Mouse (Mus musculus): Measurements from ENCODE around the gene Rbp7. TPM values are rescaled to one million over a fixed set of nuclear protein-coding genes. Genes with fewer than 3 reads are reported as not detected.
A peak's percentile ranks its signal among the peaks of the same experiment; 100 is the strongest.
"Not testable (repeated sequence)": the region's sequence is repeated elsewhere in the genome, so short reads cannot be mapped to it uniquely, and the experiment has no call there.

Gene Rbp7
- total RNA-seq (2015) (not detected in 2 replicates), total RNA-seq (2017) (not detected in 2 replicates)

DNA sequence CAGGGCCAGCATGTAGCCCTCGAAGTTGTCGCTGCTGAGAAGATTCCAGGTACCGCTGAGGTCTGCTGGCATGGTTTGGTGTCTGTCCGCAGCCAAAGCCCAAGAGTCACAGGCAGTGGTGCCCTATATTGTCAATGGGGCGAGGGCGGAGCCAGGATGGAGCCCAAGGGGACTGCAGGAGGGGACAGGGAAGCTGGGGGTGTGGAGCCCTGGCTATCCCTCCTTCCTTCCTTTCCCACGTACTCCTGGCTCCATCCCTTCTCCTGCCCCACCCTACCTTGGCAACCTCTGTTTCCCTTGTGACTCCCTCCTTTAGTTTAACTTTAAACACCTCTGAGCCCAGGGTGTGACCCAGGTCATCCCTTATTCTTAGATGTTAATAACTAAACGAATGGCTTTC, at the start of gene Rbp7:
Gene Rbp7, minus strand, starts transcription at position 100 of the 400 bp plus-strand sequence.
- no peak for ATAC-seq (replicated peaks; ENCODE audit: poor library complexity)

DNA sequence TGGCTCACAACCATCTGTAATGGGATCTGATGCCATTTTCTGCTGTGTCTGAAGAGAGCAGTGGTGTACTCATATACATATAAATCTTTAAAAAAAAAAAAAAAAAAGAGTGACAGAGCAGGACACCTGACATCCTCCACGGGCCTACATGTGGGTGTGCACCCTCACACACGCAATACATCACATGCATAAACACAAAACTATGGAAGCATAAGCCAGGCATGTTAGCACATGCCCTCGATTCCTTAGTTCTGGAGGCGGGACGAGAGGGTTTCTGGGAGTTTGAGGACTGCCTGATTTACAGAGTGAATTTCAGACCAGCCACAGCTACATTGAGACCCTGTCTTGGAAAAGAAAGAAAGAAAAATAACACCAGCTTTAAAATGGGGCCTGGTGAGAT, 49.6 kb upstream of the Rbp7 start:
- ATAC-seq (replicated peaks; ENCODE audit: poor library complexity): no peak

GRCm38 (mm10) chr4:149499790-149500189, 45.0 kb upstream of the Rbp7 start:
- 0 out of 2 replicates have a peak, but pooled peaks have one; percentile 23 for ATAC-seq (replicated peaks; ENCODE audit: poor library complexity)

- ATAC-seq (replicated peaks; ENCODE audit: poor library complexity): no peak
Measured at GRCm38 (mm10) chr4:149498901-149499300, 44.1 kb upstream of the Rbp7 start.

- ATAC-seq (replicated peaks; ENCODE audit: poor library complexity): no peak
Measured at GRCm38 (mm10) chr4:149496612-149497011, 41.8 kb upstream of the Rbp7 start.

DNA sequence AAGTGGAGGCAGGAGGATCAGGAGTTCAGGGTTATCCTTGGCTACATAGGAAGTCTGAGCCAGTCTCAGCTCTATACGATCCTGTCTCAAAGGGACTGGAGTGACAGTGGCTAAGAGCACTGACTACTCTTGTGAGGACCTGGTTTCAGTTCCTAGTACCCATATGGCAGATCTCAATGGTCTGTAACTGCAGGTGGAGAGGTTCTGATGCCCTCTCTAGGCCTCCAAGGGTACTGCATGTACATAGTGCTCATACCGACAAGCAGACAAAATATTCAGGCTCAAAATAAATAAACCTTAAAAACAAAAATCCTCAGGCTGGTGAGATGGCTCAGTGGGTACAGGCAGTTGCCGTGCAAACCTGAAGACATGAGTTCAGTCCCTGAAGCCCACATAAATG, 36.4 kb upstream of the Rbp7 start:
- ATAC-seq (replicated peaks; ENCODE audit: poor library complexity): peak; percentile 70

DNA sequence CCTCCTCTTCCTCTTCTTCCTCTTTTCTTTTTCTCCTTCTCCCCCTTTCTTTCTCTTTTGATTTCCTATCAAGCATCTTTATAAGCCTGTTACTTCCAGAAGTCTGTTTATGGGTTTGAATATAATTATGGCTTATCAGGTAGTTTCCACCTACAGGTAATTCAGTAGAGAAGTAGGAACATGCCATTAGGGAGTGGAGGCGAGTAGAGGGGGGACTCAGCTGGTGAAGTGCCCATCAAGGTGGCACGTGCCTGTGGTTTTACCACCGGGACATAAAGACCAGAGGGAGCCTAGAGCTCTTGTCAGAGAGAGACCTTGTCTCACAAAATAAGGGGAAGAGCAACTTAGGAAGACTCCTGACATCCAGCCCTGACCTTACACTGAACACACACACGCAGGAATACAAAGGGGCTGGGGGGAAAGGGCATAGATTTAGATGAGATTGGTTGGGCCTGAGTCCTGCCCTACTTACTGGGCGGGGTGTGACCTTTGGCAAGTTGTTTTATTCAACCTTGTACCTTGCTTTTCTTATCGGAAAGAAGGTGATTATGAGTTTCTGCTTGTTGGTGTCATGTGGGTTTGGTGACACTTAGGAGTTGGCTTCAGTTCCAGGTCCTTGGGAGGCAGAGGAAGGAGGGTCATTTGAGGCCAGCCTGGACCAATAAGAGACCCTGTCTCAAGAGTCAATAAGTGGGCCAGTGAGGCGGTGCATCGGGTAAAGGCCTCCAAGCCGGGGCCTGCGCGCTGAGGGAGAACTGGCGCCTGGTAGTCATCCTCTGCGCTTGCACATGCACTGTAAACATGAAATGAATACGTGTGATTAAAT, 34.9 kb upstream of the Rbp7 start:
- no peak for ATAC-seq (replicated peaks; ENCODE audit: poor library complexity)

DNA sequence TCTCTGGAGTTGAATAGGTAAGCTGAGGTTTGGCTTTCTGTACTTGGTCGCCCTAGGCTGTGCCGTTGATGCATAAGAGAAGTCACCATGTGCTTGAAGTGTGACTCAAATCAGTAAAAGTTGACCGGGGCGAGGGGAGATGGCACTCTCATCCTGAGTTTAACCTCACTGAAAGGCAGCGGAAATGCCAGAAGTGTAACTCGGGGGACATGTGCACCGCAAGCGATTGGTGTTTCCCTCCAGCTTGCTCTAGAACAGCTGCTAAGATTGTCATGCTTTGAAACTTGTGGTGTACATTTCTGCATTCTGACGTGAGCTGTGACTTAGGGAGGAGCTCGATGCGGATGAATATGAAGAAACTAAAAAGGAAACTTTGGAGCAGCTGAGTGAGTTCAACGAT, 33.0 kb upstream of the Rbp7 start:
- no peak for ATAC-seq (replicated peaks; ENCODE audit: poor library complexity)

- ATAC-seq (replicated peaks; ENCODE audit: poor library complexity): peak; percentile 54; the same call in 1 of the 2 replicates
Measured at GRCm38 (mm10) chr4:149485825-149486206, 31.0 kb upstream of the Rbp7 start.

GRCm38 (mm10) chr4:149485053-149485824, 30.5 kb upstream of the Rbp7 start, which contains the start of the genes Nmnat1 and Lzic:
Gene Nmnat1, minus strand, starts transcription at chr4:149485202.
Gene Lzic, plus strand, starts transcription at chr4:149485229.
- peak; percentile 100 for ATAC-seq (replicated peaks; ENCODE audit: poor library complexity)

- ATAC-seq (replicated peaks; ENCODE audit: poor library complexity): no peak
Measured at GRCm38 (mm10) chr4:149484566-149484965, 29.8 kb upstream of the Rbp7 start.

DNA sequence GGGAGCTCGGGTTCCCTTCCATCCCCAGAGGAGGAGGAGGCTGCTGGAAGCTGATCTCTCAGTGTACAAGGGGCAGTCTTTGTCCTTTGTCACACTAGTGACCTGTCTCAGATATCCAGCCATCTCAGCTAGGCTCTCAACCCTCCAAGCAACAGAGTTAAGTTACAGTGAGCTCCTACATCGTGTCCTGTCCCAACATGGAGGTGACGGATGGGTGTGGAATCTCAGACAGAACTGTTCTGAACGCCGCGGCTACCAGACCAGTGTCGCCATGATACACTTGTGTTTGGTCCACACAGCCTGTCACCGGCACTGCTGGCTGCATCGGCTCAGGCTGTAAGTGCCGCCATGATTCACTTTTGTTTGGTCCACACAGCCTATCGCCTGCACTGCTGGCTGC, 22.3 kb upstream of the Rbp7 start, which contains the start of gene Tmem274:
Gene Tmem274, plus strand, starts transcription at position 301 of the 400 bp plus-strand sequence.
- ATAC-seq (replicated peaks; ENCODE audit: poor library complexity): no peak

DNA sequence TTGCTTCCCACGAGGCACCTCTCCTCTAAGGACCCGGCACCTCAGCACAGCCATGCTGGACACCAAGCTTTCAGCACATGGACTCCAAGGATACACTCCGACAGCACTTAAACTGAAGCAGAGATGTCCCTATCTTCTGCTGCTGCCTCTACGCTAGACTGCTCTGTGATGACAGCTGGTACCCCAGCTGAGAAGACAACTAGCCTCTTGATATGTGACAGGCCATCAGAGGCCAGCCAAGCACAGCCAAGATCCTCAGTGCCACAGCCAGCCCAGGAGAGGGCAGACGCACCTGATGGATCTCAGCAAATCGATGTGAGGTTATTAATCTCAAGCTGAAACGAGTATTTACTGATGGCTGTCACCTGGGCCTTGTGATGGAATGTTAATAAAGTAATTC, 20.3 kb upstream of the Rbp7 start:
- ATAC-seq (replicated peaks; ENCODE audit: poor library complexity): no peak

DNA sequence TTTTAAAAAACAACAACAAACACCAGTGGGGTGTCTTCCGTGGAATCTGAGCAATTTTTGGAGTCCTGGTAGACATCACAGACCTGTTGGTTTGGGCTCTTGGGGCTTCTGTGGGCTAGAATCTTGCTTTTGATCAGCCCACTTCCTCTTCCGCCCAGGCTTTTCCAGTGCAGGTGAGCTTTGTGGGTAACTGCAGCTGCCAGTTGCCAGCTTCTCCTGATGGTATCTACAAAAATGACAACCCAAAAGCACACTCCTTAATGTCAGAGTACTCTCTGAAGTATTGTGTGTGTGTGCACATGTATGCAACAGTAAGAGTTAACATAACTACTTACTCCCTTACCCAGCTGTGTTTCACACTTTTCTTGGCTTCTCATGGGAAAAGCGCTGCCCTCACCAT, 14.8 kb upstream of the Rbp7 start:
- no peak for ATAC-seq (replicated peaks; ENCODE audit: poor library complexity)

- no peak for ATAC-seq (replicated peaks; ENCODE audit: poor library complexity)
Measured at GRCm38 (mm10) chr4:149463435-149463950, 8.7 kb upstream of the Rbp7 start.

DNA sequence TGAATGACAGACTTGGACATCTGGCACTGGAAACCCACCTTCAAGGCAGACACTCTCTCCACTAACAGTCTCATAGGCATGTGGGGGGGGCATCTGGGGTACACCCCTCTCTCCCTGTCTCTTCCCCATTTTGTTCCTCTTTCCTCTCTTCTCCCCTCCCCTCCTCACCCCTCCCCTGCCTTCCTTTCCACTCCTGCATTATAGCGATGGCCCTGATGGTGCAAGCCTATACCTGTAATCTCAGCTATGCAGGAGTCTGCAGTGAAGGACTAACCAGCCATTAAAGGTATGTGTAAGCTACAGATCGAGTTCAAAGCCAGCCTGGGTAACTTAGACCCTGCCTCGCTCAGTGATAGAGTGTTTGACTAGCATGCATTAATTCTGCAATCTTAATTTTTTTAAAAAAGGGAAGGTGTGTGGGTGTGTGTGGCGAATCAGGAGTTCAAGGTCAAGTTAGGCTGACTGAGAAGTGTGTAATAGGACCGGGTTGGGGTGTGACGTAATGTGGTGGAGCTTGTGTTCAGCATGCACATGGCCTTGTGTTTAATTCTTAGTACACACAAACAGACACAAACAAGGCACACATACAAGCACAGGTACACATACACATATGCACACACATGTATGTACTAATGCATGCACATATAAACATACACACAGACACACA, 7.7 kb upstream of the Rbp7 start:
- ATAC-seq (replicated peaks; ENCODE audit: poor library complexity): peak; percentile 63

- ATAC-seq (replicated peaks; ENCODE audit: poor library complexity): no peak
Measured at GRCm38 (mm10) chr4:149461579-149462304, 7.0 kb upstream of the Rbp7 start.

- not testable (repeated sequence) for ATAC-seq (replicated peaks; ENCODE audit: poor library complexity)
Measured at GRCm38 (mm10) chr4:149460475-149460874, 5.7 kb upstream of the Rbp7 start.

- no peak for ATAC-seq (replicated peaks; ENCODE audit: poor library complexity)
Measured at GRCm38 (mm10) chr4:149459425-149459824, 4.6 kb upstream of the Rbp7 start.

DNA sequence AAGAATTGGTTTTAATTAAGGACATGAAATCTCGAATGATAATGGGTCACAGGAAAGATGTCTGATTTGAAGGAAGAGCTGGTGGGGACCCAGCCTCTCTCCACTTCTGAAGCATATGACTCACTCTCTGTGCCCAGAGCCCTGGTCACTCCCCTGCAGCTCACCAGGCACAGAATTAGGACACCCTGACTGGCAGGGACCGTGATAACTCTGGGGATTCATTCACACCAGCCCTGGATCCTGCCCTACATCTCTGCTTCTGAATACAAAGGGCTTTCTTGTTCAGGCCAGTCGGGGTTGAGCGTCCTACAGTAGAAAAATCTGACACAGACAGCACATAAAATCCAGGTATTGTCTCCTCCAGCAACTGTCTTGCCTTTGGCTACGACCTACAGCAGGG, 3.7 kb upstream of the Rbp7 start:
- ATAC-seq (replicated peaks; ENCODE audit: poor library complexity): no peak

Data from megakaryocyte progenitor cell, adult 5-6 weeks (primary cell).